Mouse (Mus musculus) stomach, postnatal 0 days (tissue): Measurements from ENCODE around the gene Pex7.

ENCODE experiments used
- CTCF ChIP-seq: IDR thresholded peaks from 2 replicates; pipeline ENCODE4 v1.5.1; 2016; ENCODE audit warnings: antibody characterized with exemption, low read depth, mild to moderate bottlenecking, moderate library complexity
- EP300 ChIP-seq: optimal IDR thresholded peaks from 2 replicates; pipeline ENCODE3; 2016; ENCODE audit warnings: antibody characterized with exemption

GRCm38 (mm10) chr10:19942621-19943020, 35.1 kb upstream of the Pex7 start:
- TF ChIP-seq EP300 (no peak), CTCF (no peak)
